Mouse (Mus musculus) testis, adult 2 months (tissue): ENCODE data around the gene Myo1h.

Source experiments
- CTCF ChIP-seq: fragments of 200-500 bp; IDR thresholded peaks from 2 replicates; pipeline ENCODE4 v1.5.1; 2012; ENCODE audit warnings: low read depth, mild to moderate bottlenecking, inconsistent platforms, low read length, moderate library complexity; ENCODE audit not compliant: control insufficient read depth, insufficient read depth, insufficient replicate concordance
- POLR2A ChIP-seq: fragments of 200-500 bp; IDR thresholded peaks from 2 replicates; pipeline ENCODE4 v1.6.1; 2012; ENCODE audit warnings: low read depth, mild to moderate bottlenecking, inconsistent platforms, low read length, moderate library complexity; ENCODE audit not compliant: control insufficient read depth

GRCm38 (mm10) chr5:114374409-114375213 is 85.6 kb downstream of the Myo1h start:
- no peak for TF ChIP-seq CTCF
- TF ChIP-seq POLR2A = 0 out of 2 replicates have a peak, but pooled peaks have one; percentile 21
